8 mouse cellular contexts compared by ENCODE assay signal in genomic region chr5:138160224-138160762, GRCm38 (mm10). TPM values are rescaled to one million over a fixed set of nuclear protein-coding genes. Genes with fewer than 3 reads are reported as not detected.
DNase-seq lines count a peak whose midpoint lies in the region; ATAC-seq and TF ChIP-seq lines count a peak whose summit lies in the region.

No protein-coding gene starts in this region.

- peak overlapping the region; percentile 69 for H3K27ac ChIP-seq in heart, embryonic 11.5 days (ENCODE audit: low read depth, low read length)
- no peak overlapping the region for H3K27ac ChIP-seq in MEL (ENCODE audit: control insufficient read depth, low read depth, low read length)
- H3K27ac ChIP-seq in hindbrain, embryonic 10.5 days = peak overlapping the region; percentile 89
- no peak overlapping the region for H3K27ac ChIP-seq in macrophage

- peaks cover 9% of the 10 kb centered on the region for H3K79me2 ChIP-seq in MEL (ENCODE audit: control insufficient read depth, insufficient read depth, low read length, poor library complexity)
- peaks cover 19% of the 10 kb centered on the region for H3K79me2 ChIP-seq in macrophage (ENCODE audit: inconsistent target)

- no peak for TF ChIP-seq CTCF in MEL (IDR thresholded peaks at IDR 0.05 in 2 of 3, conservative IDR thresholded peaks at IDR 0.05 in 1 of 3; ENCODE audit: control insufficient read depth in 1 of 3, insufficient read depth in 1 of 3, low read depth in 2 of 3, low read length in 3 of 3, poor library complexity in 1 of 3, severe bottlenecking in 1 of 3)

- ATAC-seq in heart, embryonic 11.5 days (replicated peaks; ENCODE audit: insufficient number of reproducible peaks, low FRiP score, low TSS enrichment) = no peak

- peaks cover 14% of the 10 kb centered on the region for H3K36me3 ChIP-seq in heart, embryonic 11.5 days (ENCODE audit: control insufficient read depth, insufficient read depth, low read length)
- H3K36me3 ChIP-seq in MEL (ENCODE audit: control insufficient read depth in 1 of 2, insufficient read depth in 2 of 2, low read length in 2 of 2) (peaks cover 3 to 7% of the 10 kb centered on the region in 2 experiments; a peak in 1 of 4 replicates), macrophage (ENCODE audit: inconsistent target) (peaks cover 19% of the 10 kb centered on the region; the same call in 1 of the 2 replicates)
- H3K36me3 ChIP-seq in hindbrain, embryonic 10.5 days = peaks cover 34% of the 10 kb centered on the region

- H3K27me3 ChIP-seq in heart, embryonic 11.5 days (ENCODE audit: control insufficient read depth, insufficient read depth, low read length) = no peaks in the 10 kb centered on the region
- H3K27me3 ChIP-seq in MEL (ENCODE audit: control insufficient read depth in 1 of 2, insufficient read depth in 2 of 2, low read length in 2 of 2) = no peaks in the 10 kb centered on the region
- no peaks in the 10 kb centered on the region for H3K27me3 ChIP-seq in hindbrain, embryonic 10.5 days (ENCODE audit: insufficient read depth, poor library complexity, severe bottlenecking)

- no peak for DNase-seq in heart, adult 18-20 months
- DNase-seq in MEL (ENCODE audit: low read depth, low spot score) = peak; percentile 53
- no peak for DNase-seq in hindbrain, embryonic 10.5 days (ENCODE audit: low spot score)
- no peak for DNase-seq in adrenal gland, adult (ENCODE audit: inconsistent age in 2 of 2, low spot score in 1 of 2)
- DNase-seq in thymus, postnatal 0 days (ENCODE audit: low spot score) = no peak
- no peak for DNase-seq in right cerebral cortex, postnatal 10 days (ENCODE audit: low spot score in 2 of 2)

- peak overlapping the region; percentile 93; the same call in 1 of the 2 replicates for H3K9ac ChIP-seq in heart, embryonic 11.5 days (ENCODE audit: low read depth, low read length)
- peak overlapping the region; percentile 61 for H3K9ac ChIP-seq in MEL (ENCODE audit: control insufficient read depth, low read depth, low read length, poor library complexity, severe bottlenecking)

- no peak for TF ChIP-seq POLR2A in MEL (IDR thresholded peaks at IDR 0.05; ENCODE audit: control insufficient read depth in 1 of 2, insufficient read depth in 1 of 2, low read depth in 1 of 2, low read length in 2 of 2, poor library complexity in 1 of 2)

- peak overlapping the region; percentile 74 for H3K4me2 ChIP-seq in heart, embryonic 11.5 days

- H3K4me1 ChIP-seq in heart, embryonic 11.5 days (ENCODE audit: control insufficient read depth, insufficient read depth, low read length) = peaks cover 8% of the 10 kb centered on the region
- peaks cover 0 to 3% of the 10 kb centered on the region in 2 experiments; a peak in 1 of 4 replicates for H3K4me1 ChIP-seq in MEL (ENCODE audit: control insufficient read depth in 1 of 2, insufficient read depth in 2 of 2, low read length in 2 of 2)
- H3K4me1 ChIP-seq in hindbrain, embryonic 10.5 days (replicated peaks) = peaks cover 24% of the 10 kb centered on the region

- peak overlapping the region; percentile 84 for H3K4me3 ChIP-seq in heart, embryonic 11.5 days (ENCODE audit: low read depth, low read length)
- H3K4me3 ChIP-seq in MEL (ENCODE audit: control insufficient read depth in 1 of 2, insufficient read depth in 1 of 2, low read depth in 2 of 2, low read length in 2 of 2) = peak overlapping the region; percentile 78 to 91
- peak overlapping the region; percentile 82 for H3K4me3 ChIP-seq in hindbrain, embryonic 10.5 days
- H3K4me3 ChIP-seq in macrophage (ENCODE audit: inconsistent target) = peak overlapping the region; percentile 99; the same call in 1 of the 2 replicates

- TF ChIP-seq RAD21 in MEL (IDR thresholded peaks at IDR 0.05; ENCODE audit: low read depth, low read length) = no peak

- WGBS in heart, embryonic 11.5 days (ENCODE audit: insufficient replicate concordance) = 72% methylated on average over 7 of the region's 7 CpGs
- 72% methylated on average over 7 of the region's 7 CpGs for WGBS in hindbrain, embryonic 10.5 days
- 67% methylated on average over 6 of the region's 7 CpGs for WGBS in macrophage (ENCODE audit: missing documents)

- no peak for TF ChIP-seq EP300 in MEL (IDR thresholded peaks at IDR 0.05; ENCODE audit: low read depth in 1 of 2, low read length in 2 of 2)

- no peaks in the 10 kb centered on the region for H3K9me3 ChIP-seq in heart, embryonic 11.5 days (replicated peaks; ENCODE audit: control insufficient read depth, low read length)
- H3K9me3 ChIP-seq in MEL (replicated peaks; ENCODE audit: insufficient read depth, low read length) = no peaks in the 10 kb centered on the region
- no peaks in the 10 kb centered on the region for H3K9me3 ChIP-seq in hindbrain, embryonic 10.5 days

RNA-seq across cellular contexts. Expression of gene Cops6, which starts 0.6 kb away (rescaled TPM):
- 253 and 277 TPM in 2 replicates for polyA plus RNA-seq in heart, embryonic 11.5 days (2014; fragmentation: Nextera tagmentation; extraction: Ambion mirVana)
- 100 to 1,000 TPM; 123 to 129 TPM for total RNA-seq in heart, adult 18-20 months (2021)
- 52.6 and 63.7 TPM in 2 replicates for total RNA-seq in MEL (2012; rRNA removed)
- polyA plus RNA-seq in MEL (2012; ENCODE audit: insufficient read depth in 1 of 2, insufficient read length in 2 of 2, low read depth in 1 of 2, low replicate concordance in 2 of 2, missing spikeins in 1 of 2) = 100 to 1,000 TPM in 1 of 2 experiments, not detected in 1; 152 TPM
- 354 and 372 TPM in 2 replicates for polyA plus RNA-seq in hindbrain, embryonic 10.5 days (2016; fragmentation: Nextera tagmentation; extraction: Ambion mirVana)
- 10 to 100 TPM in 21 of 26 experiments, 1 to 10 TPM in 5; 4.0 to 47.1 (median 24.9) TPM for total RNA-seq in macrophage (2018; cell fraction: chromatin; rRNA removed)
- total RNA-seq in macrophage (2018; cell fraction: cytosol; rRNA removed) = 10 to 100 TPM; 48.3 to 72.5 (median 62.4) TPM
- 10 to 100 TPM in 22 of 26 experiments, 1 to 10 TPM in 4; 8.3 to 34.1 (median 19.9) TPM for total RNA-seq in macrophage (2018; cell fraction: nucleus; rRNA removed)
- 66.2 to 101 TPM (median 71.0 TPM) in 3 replicates for polyA plus RNA-seq in macrophage (2018)
- 214 and 223 TPM in 2 replicates for polyA plus RNA-seq in thymus, postnatal 0 days (2015; fragmentation: Nextera tagmentation; extraction: Ambion mirVana)

RNA-seq across cellular contexts. Expression of gene Zfp113, which starts 4.7 kb away (rescaled TPM):
- polyA plus RNA-seq in heart, embryonic 11.5 days (2014; fragmentation: Nextera tagmentation; extraction: Ambion mirVana) = 8.0 and 10.0 TPM in 2 replicates
- total RNA-seq in heart, adult 18-20 months (2021) = 1 to 10 TPM; 6.8 to 8.0 TPM
- total RNA-seq in MEL (2012; rRNA removed) = 5.4 and 6.9 TPM in 2 replicates
- polyA plus RNA-seq in MEL (2012; ENCODE audit: insufficient read depth in 1 of 2, insufficient read length in 2 of 2, low read depth in 1 of 2, low replicate concordance in 2 of 2, missing spikeins in 1 of 2) (1 to 10 TPM in 1 of 2 experiments, not detected in 1; 6.8 TPM), macrophage (2018) (2.2 to 3.5 TPM (median 2.5 TPM) in 3 replicates)
- 38.9 and 42.4 TPM in 2 replicates for polyA plus RNA-seq in hindbrain, embryonic 10.5 days (2016; fragmentation: Nextera tagmentation; extraction: Ambion mirVana)
- 10 to 100 TPM in 5 of 26 experiments, 1 to 10 TPM in 21; 1.2 to 21.8 (median 5.9) TPM for total RNA-seq in macrophage (2018; cell fraction: chromatin; rRNA removed)
- 1 to 10 TPM in 24 of 26 experiments, under 1 TPM in 2; 0.92 to 5.4 (median 2.0) TPM for total RNA-seq in macrophage (2018; cell fraction: cytosol; rRNA removed)
- 10 to 100 TPM in 2 of 26 experiments, 1 to 10 TPM in 23, under 1 TPM in 1; 0.89 to 12.5 (median 2.9) TPM for total RNA-seq in macrophage (2018; cell fraction: nucleus; rRNA removed)
- polyA plus RNA-seq in thymus, postnatal 0 days (2015; fragmentation: Nextera tagmentation; extraction: Ambion mirVana) = 14.8 and 15.8 TPM in 2 replicates

RNA-seq across cellular contexts. Expression of gene Ap4m1, which starts 11.5 kb away (rescaled TPM):
- polyA plus RNA-seq in heart, embryonic 11.5 days (2014; fragmentation: Nextera tagmentation; extraction: Ambion mirVana) = 10.2 TPM in 2 replicates
- 1 to 10 TPM; 6.4 to 7.9 TPM for total RNA-seq in heart, adult 18-20 months (2021)
- total RNA-seq in MEL (2012; rRNA removed) = 19.1 and 22.2 TPM in 2 replicates
- polyA plus RNA-seq in MEL (2012; ENCODE audit: insufficient read depth in 1 of 2, insufficient read length in 2 of 2, low read depth in 1 of 2, low replicate concordance in 2 of 2, missing spikeins in 1 of 2) (10 to 100 TPM in 1 of 2 experiments, not detected in 1; 38.5 TPM), macrophage (2018) (10.2 to 20.8 TPM (median 13.0 TPM) in 3 replicates)
- 26.2 and 29.7 TPM in 2 replicates for polyA plus RNA-seq in hindbrain, embryonic 10.5 days (2016; fragmentation: Nextera tagmentation; extraction: Ambion mirVana)
- total RNA-seq in macrophage (2018; cell fraction: chromatin; rRNA removed) = 100 to 1,000 TPM in 1 of 26 experiments, 10 to 100 TPM in 25; 10.1 to 110 (median 55.9) TPM
- 10 to 100 TPM in 17 of 26 experiments, 1 to 10 TPM in 9; 4.3 to 18.5 (median 11.2) TPM for total RNA-seq in macrophage (2018; cell fraction: cytosol; rRNA removed)
- 10 to 100 TPM; 11.9 to 83.9 (median 37.3) TPM for total RNA-seq in macrophage (2018; cell fraction: nucleus; rRNA removed)
- polyA plus RNA-seq in thymus, postnatal 0 days (2015; fragmentation: Nextera tagmentation; extraction: Ambion mirVana) = 9.2 and 9.8 TPM in 2 replicates

RNA-seq across cellular contexts. Expression of gene Mcm7, which starts 11.9 kb away (rescaled TPM):
- 139 and 143 TPM in 2 replicates for polyA plus RNA-seq in heart, embryonic 11.5 days (2014; fragmentation: Nextera tagmentation; extraction: Ambion mirVana)
- 10 to 100 TPM in 1 of 2 experiments, 1 to 10 TPM in 1; 9.3 to 11.6 TPM for total RNA-seq in heart, adult 18-20 months (2021)
- total RNA-seq in MEL (2012; rRNA removed) = 202 TPM in 2 replicates
- polyA plus RNA-seq in MEL (2012; ENCODE audit: insufficient read depth in 1 of 2, insufficient read length in 2 of 2, low read depth in 1 of 2, low replicate concordance in 2 of 2, missing spikeins in 1 of 2) (100 to 1,000 TPM; 255 to 565 TPM), macrophage (2018) (7.1 to 61.8 TPM (median 13.3 TPM) in 3 replicates)
- 324 and 361 TPM in 2 replicates for polyA plus RNA-seq in hindbrain, embryonic 10.5 days (2016; fragmentation: Nextera tagmentation; extraction: Ambion mirVana)
- total RNA-seq in macrophage (2018; cell fraction: chromatin; rRNA removed) = 10 to 100 TPM in 15 of 26 experiments, 1 to 10 TPM in 11; 1.3 to 43.7 (median 12.9) TPM
- total RNA-seq in macrophage (2018; cell fraction: cytosol; rRNA removed) = 10 to 100 TPM in 11 of 26 experiments, 1 to 10 TPM in 15; 4.5 to 13.6 (median 8.9) TPM
- 10 to 100 TPM in 11 of 26 experiments, 1 to 10 TPM in 15; 3.2 to 84.2 (median 7.7) TPM for total RNA-seq in macrophage (2018; cell fraction: nucleus; rRNA removed)
- 281 and 296 TPM in 2 replicates for polyA plus RNA-seq in thymus, postnatal 0 days (2015; fragmentation: Nextera tagmentation; extraction: Ambion mirVana)

RNA-seq across cellular contexts. Expression of gene Taf6, which starts 27.0 kb away (rescaled TPM):
- polyA plus RNA-seq in heart, embryonic 11.5 days (2014; fragmentation: Nextera tagmentation; extraction: Ambion mirVana) = 82.8 and 85.2 TPM in 2 replicates
- total RNA-seq in heart, adult 18-20 months (2021) = 10 to 100 TPM; 29.6 to 34.7 TPM
- total RNA-seq in MEL (2012; rRNA removed) = 52.6 and 59.6 TPM in 2 replicates
- polyA plus RNA-seq in MEL (2012; ENCODE audit: insufficient read depth in 1 of 2, insufficient read length in 2 of 2, low read depth in 1 of 2, low replicate concordance in 2 of 2, missing spikeins in 1 of 2) = 10 to 100 TPM in 1 of 2 experiments, not detected in 1; 94.7 TPM
- 128 and 136 TPM in 2 replicates for polyA plus RNA-seq in hindbrain, embryonic 10.5 days (2016; fragmentation: Nextera tagmentation; extraction: Ambion mirVana)
- 10 to 100 TPM in 21 of 26 experiments, 1 to 10 TPM in 5; 4.5 to 42.1 (median 18.7) TPM for total RNA-seq in macrophage (2018; cell fraction: chromatin; rRNA removed)
- total RNA-seq in macrophage (2018; cell fraction: cytosol; rRNA removed) = 10 to 100 TPM; 12.1 to 27.5 (median 22.6) TPM
- 10 to 100 TPM in 21 of 26 experiments, 1 to 10 TPM in 5; 4.8 to 40.7 (median 17.7) TPM for total RNA-seq in macrophage (2018; cell fraction: nucleus; rRNA removed)
- polyA plus RNA-seq in macrophage (2018) = 21.9 to 33.7 TPM (median 32.0 TPM) in 3 replicates
- polyA plus RNA-seq in thymus, postnatal 0 days (2015; fragmentation: Nextera tagmentation; extraction: Ambion mirVana) = 44.1 and 54.5 TPM in 2 replicates

Comparison
In these comparisons a context has a peak if more than half of its experiments do, and no peak if none do; other contexts are left out.
1. H3K27ac ChIP-seq: peak in heart, embryonic 11.5 days (single experiment) and hindbrain, embryonic 10.5 days (single experiment); none in MEL (single experiment) and macrophage (single experiment).
2. Peak in every context shown above with its lines, with median percentiles within 50 percentile points of each other: H3K4me3 ChIP-seq.